Comparison of ENCODE assay signal across 22 mouse cellular contexts in the genomic region with DNA sequence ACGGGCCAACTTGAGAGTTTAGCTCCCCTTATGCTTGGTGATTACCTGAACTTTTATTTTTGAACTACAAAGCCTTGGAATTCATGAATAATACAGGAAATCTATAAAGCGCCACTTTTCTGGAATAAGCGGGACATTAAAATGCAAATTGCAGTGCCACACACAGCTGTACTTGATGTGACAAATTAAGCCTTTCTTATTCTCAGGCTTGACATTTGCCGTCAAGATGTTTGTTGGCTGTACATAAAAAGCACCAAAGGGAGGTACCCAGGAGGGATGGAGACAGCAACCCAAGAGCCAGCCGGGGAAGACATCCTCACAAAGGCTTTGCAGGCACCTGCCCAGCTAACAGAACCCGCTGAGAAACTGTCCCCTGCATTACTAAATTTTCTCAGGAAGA. TPM values are rescaled to one million over a fixed set of nuclear protein-coding genes. Genes with fewer than 3 reads are reported as not detected.
DNase-seq lines count a peak whose midpoint lies in the region; ATAC-seq and TF ChIP-seq lines count a peak whose summit lies in the region.
"Had no signal": no experiment of that assay in that cellular context is flagged by ENCODE, and none has a peak within 500 bp of the region (broad histone marks: within the 10 kb centered on the region; RNA-seq: fewer than 3 reads in every experiment).

No protein-coding gene starts in this region.

- 48% methylated on average over 6 of the region's 6 CpGs for WGBS in hindbrain, embryonic 13.5 days
- 65% methylated on average over 6 of the region's 6 CpGs for WGBS in hindbrain, embryonic 11.5 days
- WGBS in midbrain, embryonic 15.5 days, result 40% methylated on average over 6 of the region's 6 CpGs
- 68% methylated on average over 6 of the region's 6 CpGs for WGBS in midbrain, embryonic 11.5 days
- 22% methylated on average over 6 of the region's 6 CpGs for WGBS in forebrain, embryonic 16.5 days

- no peak overlapping the region for H3K9ac ChIP-seq in hindbrain, embryonic 13.5 days
- H3K9ac ChIP-seq in hindbrain, embryonic 11.5 days (ENCODE audit: low read depth, low read length), result no peak overlapping the region
- no peak overlapping the region for H3K9ac ChIP-seq in midbrain, embryonic 15.5 days
- no peak overlapping the region for H3K9ac ChIP-seq in midbrain, embryonic 11.5 days (ENCODE audit: low read length)
- H3K9ac ChIP-seq in forebrain, embryonic 16.5 days (replicated peaks; ENCODE audit: low read depth, low read length), result no peak overlapping the region
- H3K9ac ChIP-seq: hindbrain, embryonic 14.5 days; intestine, embryonic 15.5 days had no signal

- no peak overlapping the region for H3K27ac ChIP-seq in hindbrain, embryonic 13.5 days
- H3K27ac ChIP-seq in hindbrain, embryonic 11.5 days (ENCODE audit: low read depth, low read length), result no peak overlapping the region
- H3K27ac ChIP-seq in midbrain, embryonic 15.5 days, result no peak overlapping the region
- no peak overlapping the region for H3K27ac ChIP-seq in midbrain, embryonic 11.5 days (ENCODE audit: low read depth, low read length)
- 0 out of 2 replicates have a peak overlapping the region, but pooled peaks have one; percentile 9 for H3K27ac ChIP-seq in forebrain, embryonic 16.5 days (ENCODE audit: low read length)
- H3K27ac ChIP-seq: embryonic facial prominence, embryonic 10.5 days; heart, embryonic 10.5 days; hindbrain, embryonic 14.5 days; intestine, embryonic 15.5 days had no signal

- TF ChIP-seq POLR2A in brain, embryonic 14.5 days (IDR thresholded peaks at IDR 0.05; ENCODE audit: borderline replicate concordance, extremely low read depth, insufficient read depth, insufficient read length, poor library complexity, severe bottlenecking), result no peak

- H3K4me1 ChIP-seq in hindbrain, embryonic 13.5 days (replicated peaks), result peaks cover 19% of the 10 kb centered on the region
- no peaks in the 10 kb centered on the region for H3K4me1 ChIP-seq in hindbrain, embryonic 11.5 days (replicated peaks; ENCODE audit: control insufficient read depth, insufficient read depth, low read length)
- H3K4me1 ChIP-seq in midbrain, embryonic 15.5 days, result peaks cover 17% of the 10 kb centered on the region; the same call in 1 of the 2 replicates
- peaks cover 6% of the 10 kb centered on the region for H3K4me1 ChIP-seq in midbrain, embryonic 11.5 days (ENCODE audit: control insufficient read depth, insufficient read depth, low read length)
- peaks cover 20% of the 10 kb centered on the region for H3K4me1 ChIP-seq in forebrain, embryonic 16.5 days (replicated peaks; ENCODE audit: control insufficient read depth, insufficient read depth, low read length)
- H3K4me1 ChIP-seq: heart, embryonic 10.5 days; intestine, embryonic 15.5 days had no signal

- no peak for DNase-seq in hindbrain, embryonic 11.5 days (ENCODE audit: low spot score)
- DNase-seq in midbrain, embryonic 11.5 days (ENCODE audit: low spot score, missing footprints), result no peak
- DNase-seq in brain, embryonic 14.5 days (ENCODE audit: low read depth), result peak; percentile 73
- no peak for DNase-seq in left cerebral cortex, adult 9 months (ENCODE audit: low spot score in 2 of 2)
- DNase-seq: adrenal gland, postnatal 14 days; cerebellum, adult 2 months; heart, adult 18-20 months; heart, postnatal 10 days had no signal

- no peaks in the 10 kb centered on the region for H3K27me3 ChIP-seq in hindbrain, embryonic 13.5 days
- H3K27me3 ChIP-seq in hindbrain, embryonic 11.5 days (ENCODE audit: control insufficient read depth, insufficient read depth, low read length), result no peaks in the 10 kb centered on the region
- H3K27me3 ChIP-seq in midbrain, embryonic 15.5 days (replicated peaks), result no peaks in the 10 kb centered on the region
- H3K27me3 ChIP-seq in midbrain, embryonic 11.5 days (ENCODE audit: control insufficient read depth, insufficient read depth, low read length), result no peaks in the 10 kb centered on the region
- no peaks in the 10 kb centered on the region for H3K27me3 ChIP-seq in forebrain, embryonic 16.5 days (replicated peaks; ENCODE audit: control insufficient read depth, insufficient read depth, low read length)
- H3K27me3 ChIP-seq: CH12.LX; intestine, embryonic 15.5 days had no signal

- no peaks in the 10 kb centered on the region for H3K36me3 ChIP-seq in hindbrain, embryonic 13.5 days
- no peaks in the 10 kb centered on the region for H3K36me3 ChIP-seq in hindbrain, embryonic 11.5 days (ENCODE audit: control insufficient read depth, insufficient read depth, low read length)
- no peaks in the 10 kb centered on the region for H3K36me3 ChIP-seq in midbrain, embryonic 15.5 days (replicated peaks)
- no peaks in the 10 kb centered on the region for H3K36me3 ChIP-seq in midbrain, embryonic 11.5 days (ENCODE audit: control insufficient read depth, insufficient read depth, low read length)
- H3K36me3 ChIP-seq in forebrain, embryonic 16.5 days (ENCODE audit: control insufficient read depth, insufficient read depth), result no peaks in the 10 kb centered on the region
- H3K36me3 ChIP-seq: embryonic facial prominence, embryonic 10.5 days; heart, embryonic 10.5 days; intestine, embryonic 15.5 days had no signal

- no peak overlapping the region for H3K4me2 ChIP-seq in hindbrain, embryonic 13.5 days
- H3K4me2 ChIP-seq in hindbrain, embryonic 11.5 days (replicated peaks; ENCODE audit: low read depth, low read length), result no peak overlapping the region
- H3K4me2 ChIP-seq in midbrain, embryonic 15.5 days, result no peak overlapping the region
- no peak overlapping the region for H3K4me2 ChIP-seq in midbrain, embryonic 11.5 days
- H3K4me2 ChIP-seq in forebrain, embryonic 16.5 days (ENCODE audit: low read length), result no peak overlapping the region
- H3K4me2 ChIP-seq: hindbrain, embryonic 14.5 days; intestine, embryonic 15.5 days had no signal

- ATAC-seq in hindbrain, embryonic 13.5 days (ENCODE audit: low FRiP score), result 0 out of 2 replicates have a peak, but pooled peaks have one; percentile 18
- no peak for ATAC-seq in hindbrain, embryonic 11.5 days (ENCODE audit: low FRiP score)
- peak; percentile 69; the same call in 1 of the 2 replicates for ATAC-seq in midbrain, embryonic 15.5 days (replicated peaks)
- no peak for ATAC-seq in midbrain, embryonic 11.5 days (ENCODE audit: low FRiP score)
- peak; percentile 86 for ATAC-seq in forebrain, embryonic 16.5 days
- no peak for ATAC-seq in erythroblast, adult 5-6 weeks (replicated peaks; ENCODE audit: low FRiP score, poor library complexity, severe bottlenecking)
- ATAC-seq: activated CD4-positive, CD25-positive, alpha-beta regulatory T cell, adult 4 months; intestine, embryonic 15.5 days; Patski had no signal

- no peaks in the 10 kb centered on the region for H3K9me3 ChIP-seq in hindbrain, embryonic 13.5 days
- H3K9me3 ChIP-seq in hindbrain, embryonic 11.5 days (ENCODE audit: control insufficient read depth, low read length), result no peaks in the 10 kb centered on the region
- H3K9me3 ChIP-seq in midbrain, embryonic 15.5 days, result no peaks in the 10 kb centered on the region
- no peaks in the 10 kb centered on the region for H3K9me3 ChIP-seq in midbrain, embryonic 11.5 days (ENCODE audit: control insufficient read depth, low read length)
- H3K9me3 ChIP-seq in forebrain, embryonic 16.5 days (ENCODE audit: control insufficient read depth, low read length), result no peaks in the 10 kb centered on the region
- H3K9me3 ChIP-seq: embryonic facial prominence, embryonic 10.5 days; heart, embryonic 10.5 days; intestine, embryonic 15.5 days had no signal

- no peak for TF ChIP-seq CTCF in brain, embryonic 14.5 days (IDR thresholded peaks at IDR 0.05; ENCODE audit: borderline replicate concordance, extremely low read depth, insufficient read depth, insufficient read length)

- H3K4me3 ChIP-seq in hindbrain, embryonic 13.5 days, result no peak overlapping the region
- no peak overlapping the region for H3K4me3 ChIP-seq in hindbrain, embryonic 11.5 days (ENCODE audit: low read depth, low read length)
- no peak overlapping the region for H3K4me3 ChIP-seq in midbrain, embryonic 15.5 days
- no peak overlapping the region for H3K4me3 ChIP-seq in midbrain, embryonic 11.5 days (ENCODE audit: low read depth, low read length)
- H3K4me3 ChIP-seq in forebrain, embryonic 16.5 days (replicated peaks; ENCODE audit: low read length), result no peak overlapping the region
- H3K4me3 ChIP-seq: embryonic facial prominence, embryonic 10.5 days; erythroblast, embryonic 14.5 days; heart, embryonic 10.5 days; intestine, embryonic 15.5 days had no signal

RNA-seq across cellular contexts. Expression of a gene that starts 56.4 kb away (rescaled TPM):
- polyA plus RNA-seq in hindbrain, embryonic 13.5 days (2015; fragmentation: Nextera tagmentation; extraction: Ambion mirVana), result 8.3 and 8.8 TPM in 2 replicates
- 0.32 and 0.99 TPM in 2 replicates for polyA plus RNA-seq in hindbrain, embryonic 11.5 days (2014; fragmentation: Nextera tagmentation; extraction: Ambion mirVana)
- 8.5 and 8.7 TPM in 2 replicates for polyA plus RNA-seq in midbrain, embryonic 15.5 days (2015; fragmentation: Nextera tagmentation; extraction: Ambion mirVana)
- 0.34 and 0.44 TPM in 2 replicates for polyA plus RNA-seq in midbrain, embryonic 11.5 days (2014; fragmentation: Nextera tagmentation; extraction: Ambion mirVana)
- polyA plus RNA-seq in brain, embryonic 14.5 days (2012; rRNA removed), result 4.0 and 6.4 TPM in 2 replicates
- 3.2 and 6.2 TPM in 2 replicates for polyA plus RNA-seq in forebrain, embryonic 16.5 days (2015; fragmentation: Nextera tagmentation; extraction: Ambion mirVana)
- not detected in 2 replicates for total RNA-seq in erythroblast, adult 5-6 weeks (2015; ENCODE audit: low replicate concordance)
- total RNA-seq in erythroblast, adult 5-6 weeks (2017; ENCODE audit: low replicate concordance), result not detected in 2 replicates
- total RNA-seq: adrenal gland, adult 18-20 months; CH12.LX had no signal
- polyA plus RNA-seq: activated CD4-positive, CD25-positive, alpha-beta regulatory T cell, adult 4 months; erythroblast, embryonic 14.5 days; heart, embryonic 10.5 days; heart, embryonic 14.5 days; Patski had no signal

Comparison
In these comparisons a context has a peak if more than half of its experiments do, and no peak if none do; other contexts are left out.
1. ATAC-seq: peak in hindbrain, embryonic 13.5 days (single experiment), midbrain, embryonic 15.5 days (single experiment) and forebrain, embryonic 16.5 days (single experiment); none in hindbrain, embryonic 11.5 days (single experiment), midbrain, embryonic 11.5 days (single experiment) and erythroblast, adult 5-6 weeks (single experiment).